9 mouse cellular contexts compared by ENCODE assay signal in genomic region chr7:98119179-98119960, GRCm38 (mm10). TPM values are rescaled to one million over a fixed set of nuclear protein-coding genes. Genes with fewer than 3 reads are reported as not detected.
DNase-seq lines count a peak whose midpoint lies in the region; ATAC-seq and TF ChIP-seq lines count a peak whose summit lies in the region.
"Had no signal": no experiment of that assay in that cellular context is flagged by ENCODE, and none has a peak within 500 bp of the region (broad histone marks: within the 10 kb centered on the region; RNA-seq: fewer than 3 reads in every experiment).

Gene Myo7a, minus strand, starts transcription at chr7:98119524.

- H3K36me3 ChIP-seq in heart, adult 2 months (ENCODE audit: control insufficient read depth, insufficient read depth, low read length), result no peaks in the 10 kb centered on the region
- H3K36me3 ChIP-seq in forebrain, embryonic 15.5 days, result no peaks in the 10 kb centered on the region
- no peaks in the 10 kb centered on the region for H3K36me3 ChIP-seq in kidney, adult 2 months (ENCODE audit: control insufficient read depth, insufficient read depth, low read length)
- H3K36me3 ChIP-seq in liver, embryonic 16.5 days (ENCODE audit: control insufficient read depth, insufficient read depth), result no peaks in the 10 kb centered on the region
- H3K36me3 ChIP-seq in stomach, embryonic 16.5 days (ENCODE audit: control insufficient read depth, insufficient read depth, low read length), result no peaks in the 10 kb centered on the region
- H3K36me3 ChIP-seq: G1E had no signal

- no peak for TF ChIP-seq POLR2A in heart, adult 2 months (IDR thresholded peaks at IDR 0.05; ENCODE audit: insufficient read depth, low read depth, low read length)
- TF ChIP-seq POLR2A in kidney, adult 2 months (IDR thresholded peaks at IDR 0.05; ENCODE audit: low read depth, low read length), result no peak

- H3K4me2 ChIP-seq in forebrain, embryonic 15.5 days (replicated peaks), result peak within 1 kb of the TSS; percentile 39
- peak within 1 kb of the TSS; percentile 54 for H3K4me2 ChIP-seq in liver, embryonic 16.5 days (ENCODE audit: low read depth, low read length)
- H3K4me2 ChIP-seq in stomach, embryonic 16.5 days (ENCODE audit: low read depth, low read length), result peak within 1 kb of the TSS; percentile 61

- no peaks in the 10 kb centered on the region for H3K79me2 ChIP-seq in heart, adult 2 months (replicated peaks; ENCODE audit: control insufficient read depth, insufficient read depth, low read length)

- H3K4me3 ChIP-seq in heart, adult 2 months, result no peak within 1 kb of the TSS
- H3K4me3 ChIP-seq in forebrain, embryonic 15.5 days, result peak within 1 kb of the TSS; percentile 19
- peak within 1 kb of the TSS; percentile 23 for H3K4me3 ChIP-seq in kidney, adult 2 months (ENCODE audit: insufficient read depth, low read depth, low read length)
- H3K4me3 ChIP-seq in liver, embryonic 16.5 days (ENCODE audit: low read depth, low read length), result peak within 1 kb of the TSS; percentile 18; the same call in 1 of the 2 replicates
- peak within 1 kb of the TSS; percentile 36 for H3K4me3 ChIP-seq in stomach, embryonic 16.5 days (replicated peaks; ENCODE audit: low read length)

- 52% methylated on average over 9 of the region's 9 CpGs for WGBS in heart, adult 2 months
- WGBS in forebrain, embryonic 15.5 days, result 31% methylated on average over 9 of the region's 9 CpGs
- 42% methylated on average over 9 of the region's 9 CpGs for WGBS in kidney, adult 2 months
- 36% methylated on average over 9 of the region's 9 CpGs for WGBS in liver, embryonic 16.5 days (ENCODE audit: insufficient replicate concordance)
- WGBS in stomach, embryonic 16.5 days, result 37% methylated on average over 9 of the region's 9 CpGs

- no peak within 1 kb of the TSS for H3K27ac ChIP-seq in heart, adult 2 months
- H3K27ac ChIP-seq in forebrain, embryonic 15.5 days (replicated peaks), result no peak within 1 kb of the TSS
- peak within 1 kb of the TSS; percentile 75 for H3K27ac ChIP-seq in kidney, adult 2 months (ENCODE audit: insufficient read depth, low read depth, low read length)
- H3K27ac ChIP-seq in liver, embryonic 16.5 days (ENCODE audit: low read length), result peak within 1 kb of the TSS; percentile 58; the same call in 1 of the 2 replicates
- no peak within 1 kb of the TSS for H3K27ac ChIP-seq in stomach, embryonic 16.5 days (ENCODE audit: low read length)

- H3K4me1 ChIP-seq in heart, adult 2 months (ENCODE audit: control insufficient read depth, insufficient read depth, low read length), result peaks cover 12% of the 10 kb centered on the region
- peaks cover 3% of the 10 kb centered on the region; the same call in 1 of the 2 replicates for H3K4me1 ChIP-seq in forebrain, embryonic 15.5 days
- H3K4me1 ChIP-seq in kidney, adult 2 months (ENCODE audit: control insufficient read depth, insufficient read depth, low read length), result peaks cover 20% of the 10 kb centered on the region; the same call in 1 of the 2 replicates
- H3K4me1 ChIP-seq in liver, embryonic 16.5 days (ENCODE audit: control insufficient read depth, low read depth, low read length), result peaks cover 13% of the 10 kb centered on the region
- H3K4me1 ChIP-seq in stomach, embryonic 16.5 days (ENCODE audit: control insufficient read depth, insufficient read depth, low read length), result 0 out of 2 replicates have a peak, but pooled peaks cover 8% of the 10 kb centered on the region

- 0 out of 2 replicates have a peak within 1 kb of the TSS, but pooled peaks have one; percentile 13 for H3K9ac ChIP-seq in heart, adult 2 months (ENCODE audit: low read depth, low read length)
- H3K9ac ChIP-seq in forebrain, embryonic 15.5 days (replicated peaks), result no peak within 1 kb of the TSS
- peak within 1 kb of the TSS; percentile 50; the same call in 1 of the 2 replicates for H3K9ac ChIP-seq in liver, embryonic 16.5 days (ENCODE audit: low read depth, low read length)
- H3K9ac ChIP-seq in stomach, embryonic 16.5 days (ENCODE audit: low read length), result peak within 1 kb of the TSS; percentile 63

- peak; percentile 17; the same call in 1 of the 2 replicates for ATAC-seq in forebrain, embryonic 15.5 days (replicated peaks)
- ATAC-seq in liver, embryonic 16.5 days (ENCODE audit: low read depth), result peak; percentile 84
- peak; percentile 67 for ATAC-seq in stomach, embryonic 16.5 days (ENCODE audit: insufficient read depth, low FRiP score)

- DNase-seq in heart, adult 2 months, result peak in 1 of 2 experiments; percentile 32
- no peak for DNase-seq in heart, adult 8-10 months (ENCODE audit: low spot score)
- peak; percentile 78 for DNase-seq in adrenal gland, adult 18-20 months (ENCODE audit: low spot score in 2 of 2)
- peak; percentile 92 for DNase-seq in kidney, adult 2 months
- no peak for DNase-seq in spleen, postnatal 36 days (ENCODE audit: low spot score in 2 of 2)

- TF ChIP-seq EP300 in heart, adult 2 months (IDR thresholded peaks at IDR 0.05; ENCODE audit: insufficient read depth, low read depth, low read length), result no peak

- no peaks in the 10 kb centered on the region for H3K27me3 ChIP-seq in heart, adult 2 months (ENCODE audit: control insufficient read depth, insufficient read depth, low read length)
- no peaks in the 10 kb centered on the region for H3K27me3 ChIP-seq in forebrain, embryonic 15.5 days
- no peaks in the 10 kb centered on the region for H3K27me3 ChIP-seq in kidney, adult 2 months (replicated peaks; ENCODE audit: control insufficient read depth, insufficient read depth, low read length)
- no peaks in the 10 kb centered on the region for H3K27me3 ChIP-seq in liver, embryonic 16.5 days (ENCODE audit: control insufficient read depth, insufficient read depth, low read depth, low read length)
- no peaks in the 10 kb centered on the region for H3K27me3 ChIP-seq in stomach, embryonic 16.5 days (ENCODE audit: control insufficient read depth, insufficient read depth, low read length)

- no peaks in the 10 kb centered on the region for H3K9me3 ChIP-seq in forebrain, embryonic 15.5 days
- no peaks in the 10 kb centered on the region for H3K9me3 ChIP-seq in liver, embryonic 16.5 days (replicated peaks; ENCODE audit: control insufficient read depth, low read length)
- H3K9me3 ChIP-seq in stomach, embryonic 16.5 days (replicated peaks; ENCODE audit: control insufficient read depth, low read length), result no peaks in the 10 kb centered on the region
- H3K9me3 ChIP-seq: G1E had no signal

- intact Hi-C loops in heart, adult 2 months (cut with DNase I), result no loop called here

- TF ChIP-seq CTCF in heart, adult 2 months (IDR thresholded peaks at IDR 0.05), result no peak
- no peak for TF ChIP-seq CTCF in kidney, adult 2 months (conservative IDR thresholded peaks at IDR 0.05; ENCODE audit: insufficient read depth, insufficient read length, low read depth, low read length)

RNA-seq across cellular contexts. Expression of gene Myo7a, which starts in this region (rescaled TPM):
- 1 to 10 TPM; 4.5 to 5.9 TPM for total RNA-seq in heart, adult 2 months (2021)
- polyA plus RNA-seq in heart, adult 2 months (2012; rRNA removed), result 7.1 and 10.8 TPM in 2 replicates
- total RNA-seq in heart, adult 8-10 months (2022), result 1 to 10 TPM; 3.6 to 4.7 (median 4.3) TPM
- 100 to 1,000 TPM; 117 to 127 TPM for total RNA-seq in adrenal gland, adult 18-20 months (2021)
- 15.8 and 15.9 TPM in 2 replicates for polyA plus RNA-seq in forebrain, embryonic 15.5 days (2015; fragmentation: Nextera tagmentation; extraction: Ambion mirVana)
- polyA plus RNA-seq in kidney, adult 2 months (2012; rRNA removed), result 24.6 and 29.8 TPM in 2 replicates
- polyA plus RNA-seq in liver, embryonic 16.5 days (2015; fragmentation: Nextera tagmentation; extraction: Ambion mirVana), result 9.3 and 12.1 TPM in 2 replicates
- polyA plus RNA-seq in stomach, embryonic 16.5 days (2015; fragmentation: Nextera tagmentation; extraction: Ambion mirVana), result 10.9 and 11.4 TPM in 2 replicates

Comparison
In these comparisons a context has a peak if more than half of its experiments do, and no peak if none do; other contexts are left out.
1. RNA of gene Myo7a (total RNA-seq): 117 to 127 TPM in adrenal gland, adult 18-20 months; 4.5 to 5.9 TPM in heart, adult 2 months and 3.6 to 4.7 TPM in heart, adult 8-10 months; every median in the first group is over 10 times any median in the second.
2. DNase-seq: peak in adrenal gland, adult 18-20 months (2 of 2) and kidney, adult 2 months (single experiment); none in heart, adult 8-10 months (single experiment) and spleen, postnatal 36 days (0 of 2).
3. H3K27ac ChIP-seq: peak in kidney, adult 2 months (single experiment) and liver, embryonic 16.5 days (single experiment); none in heart, adult 2 months (single experiment), forebrain, embryonic 15.5 days (single experiment) and stomach, embryonic 16.5 days (single experiment).
4. ATAC-seq: peak in every context shown above with its lines; median percentile 84 in liver, embryonic 16.5 days; 67 in stomach, embryonic 16.5 days; 17 in forebrain, embryonic 15.5 days.
5. Peak in every context shown above with its lines, with median percentiles within 50 percentile points of each other: H3K4me2 ChIP-seq.